ENCODE assay signal across 8 mouse cellular contexts in genomic region chr8:124859466-124859865, GRCm38 (mm10). TPM values are rescaled to one million over a fixed set of nuclear protein-coding genes. Genes with fewer than 3 reads are reported as not detected.
DNase-seq lines count a peak whose midpoint lies in the region; ATAC-seq and TF ChIP-seq lines count a peak whose summit lies in the region.

No protein-coding gene starts in this region.

- in situ Hi-C loops in CH12.LX (cut with MboI; ENCODE audit: low pct_ligation_motif_present, low pct_unique_long_range_greater_than_20kb, low sequenced_read_pairs): no loop called here

- dilution Hi-C loops in CH12.LX (cut with MboI; ENCODE audit: extremely low pct_ligation_motif_present, extremely low pct_unique_long_range_greater_than_20kb, low sequenced_read_pairs): no loop called here

- no peaks in the 10 kb centered on the region for H3K27me3 ChIP-seq in heart, embryonic 12.5 days (replicated peaks)
- no peaks in the 10 kb centered on the region for H3K27me3 ChIP-seq in CH12.LX (replicated peaks)
- H3K27me3 ChIP-seq in hindbrain, embryonic 16.5 days (replicated peaks; ENCODE audit: control insufficient read depth, insufficient read depth, low read length): no peaks in the 10 kb centered on the region

- peaks cover 10% of the 10 kb centered on the region; the same call in 1 of the 2 replicates for H3K9me3 ChIP-seq in heart, embryonic 12.5 days (replicated peaks)
- peaks cover 3% of the 10 kb centered on the region for H3K9me3 ChIP-seq in CH12.LX (replicated peaks; ENCODE audit: low read length)
- H3K9me3 ChIP-seq in hindbrain, embryonic 16.5 days (ENCODE audit: control insufficient read depth, low read length): peaks cover 14% of the 10 kb centered on the region

- peak; percentile 36 to 57; a peak in 3 of 4 replicates for TF ChIP-seq CTCF in CH12.LX (conservative IDR thresholded peaks at IDR 0.05 in 1 of 2, IDR thresholded peaks at IDR 0.05 in 1 of 2; ENCODE audit: low read depth in 2 of 2, low read length in 2 of 2)

- H3K4me2 ChIP-seq in heart, embryonic 12.5 days: no peak overlapping the region
- no peak overlapping the region for H3K4me2 ChIP-seq in CH12.LX (ENCODE audit: insufficient read depth, low read depth, poor library complexity, severe bottlenecking)
- H3K4me2 ChIP-seq in hindbrain, embryonic 16.5 days (ENCODE audit: low read length): no peak overlapping the region

- peak; percentile 13 for TF ChIP-seq RAD21 in CH12.LX (IDR thresholded peaks at IDR 0.05; ENCODE audit: low read depth, low read length)

- H3K36me3 ChIP-seq in heart, embryonic 12.5 days: peaks cover 65% of the 10 kb centered on the region
- H3K36me3 ChIP-seq in CH12.LX (replicated peaks in 1 of 2; ENCODE audit: control insufficient read depth in 1 of 2, insufficient read depth in 1 of 2, low read length in 1 of 2): peaks cover 46 to 68% of the 10 kb centered on the region in 2 experiments
- peaks cover 21% of the 10 kb centered on the region for H3K36me3 ChIP-seq in hindbrain, embryonic 16.5 days (ENCODE audit: control insufficient read depth, insufficient read depth, low read length)

- TF ChIP-seq EP300 in CH12.LX (IDR thresholded peaks at IDR 0.05; ENCODE audit: low read length): no peak

- no peak overlapping the region for H3K4me3 ChIP-seq in heart, embryonic 12.5 days
- H3K4me3 ChIP-seq in CH12.LX (replicated peaks in 1 of 3; ENCODE audit: low read depth in 2 of 3, low read length in 2 of 3, poor library complexity in 1 of 3): no peak overlapping the region
- H3K4me3 ChIP-seq in hindbrain, embryonic 16.5 days (ENCODE audit: low read length): no peak overlapping the region

- TF ChIP-seq POLR2A in CH12.LX (IDR thresholded peaks at IDR 0.05; ENCODE audit: low read depth, low read length): no peak

- peak overlapping the region; percentile 90; the same call in 1 of the 2 replicates for H3K27ac ChIP-seq in heart, embryonic 12.5 days (ENCODE audit: poor library complexity, severe bottlenecking)
- no peak overlapping the region for H3K27ac ChIP-seq in CH12.LX (ENCODE audit: insufficient read depth, low read depth)
- no peak overlapping the region for H3K27ac ChIP-seq in hindbrain, embryonic 16.5 days (ENCODE audit: low read depth, low read length)

- no peak for DNase-seq in heart, adult 9 months (ENCODE audit: low spot score in 2 of 2)
- peak; percentile 35 for DNase-seq in CH12.LX (ENCODE audit: extremely low read depth)
- DNase-seq in lung, postnatal 14 days: peak; percentile 29
- no peak for DNase-seq in layer of hippocampus, adult 9-10 months (ENCODE audit: low spot score)
- no peak for DNase-seq in adrenal gland, postnatal 4 days (ENCODE audit: low spot score in 2 of 2)

- H3K9ac ChIP-seq in heart, embryonic 12.5 days: no peak overlapping the region
- H3K9ac ChIP-seq in CH12.LX (ENCODE audit: insufficient read depth, low read depth): no peak overlapping the region
- no peak overlapping the region for H3K9ac ChIP-seq in hindbrain, embryonic 16.5 days (ENCODE audit: low read depth, low read length)

- H3K79me2 ChIP-seq in CH12.LX (replicated peaks; ENCODE audit: control insufficient read depth, extremely low read depth, insufficient read depth, poor library complexity, severe bottlenecking): peaks cover 51% of the 10 kb centered on the region

- H3K4me1 ChIP-seq in heart, embryonic 12.5 days (replicated peaks): peaks cover 48% of the 10 kb centered on the region
- peaks cover 0 to 29% of the 10 kb centered on the region in 2 experiments; a peak in 3 of 4 replicates for H3K4me1 ChIP-seq in CH12.LX (ENCODE audit: control insufficient read depth in 1 of 2, insufficient read depth in 2 of 2)
- H3K4me1 ChIP-seq in hindbrain, embryonic 16.5 days (ENCODE audit: control insufficient read depth, insufficient read depth, low read depth, low read length): peaks cover 8% of the 10 kb centered on the region

- ATAC-seq in heart, embryonic 12.5 days (ENCODE audit: insufficient number of reproducible peaks, low FRiP score): no peak
- peak; percentile 31 for ATAC-seq in activated CD4-positive, CD25-positive, alpha-beta regulatory T cell, adult 4 months
- no peak for ATAC-seq in hindbrain, embryonic 16.5 days

TF ChIP-seq in CH12.LX, 34 proteins besides CTCF, POLR2A, EP300 and RAD21:
- TF ChIP-seq SMC3 (IDR thresholded peaks at IDR 0.05; ENCODE audit: low read depth, low read length) (peak; percentile 32), SIN3A (IDR thresholded peaks at IDR 0.05; ENCODE audit: low read length) (no peak)

RNA-seq across cellular contexts. Expression of gene Gnpat, which starts 3.4 kb away (rescaled TPM):
- 109 and 116 TPM in 2 replicates for polyA plus RNA-seq in heart, embryonic 12.5 days (2016; fragmentation: Nextera tagmentation; extraction: Ambion mirVana)
- total RNA-seq in CH12.LX (2012; rRNA removed): 73.6 and 89.1 TPM in 2 replicates
- 52.5 and 62.3 TPM in 2 replicates for total RNA-seq in CH12.LX (2014; rRNA removed)
- 77.3 and 91.5 TPM in 2 replicates for polyA plus RNA-seq in CH12.LX (2012; ENCODE audit: insufficient read length, low read depth)
- polyA plus RNA-seq in activated CD4-positive, CD25-positive, alpha-beta regulatory T cell, adult 4 months (2017; shearing (Covaris generic)): 10 to 100 TPM; 36.5 TPM
- total RNA-seq in adrenal gland, postnatal 4 days (2021): 100 to 1,000 TPM; 105 to 106 TPM
- 73.8 and 79.9 TPM in 2 replicates for polyA plus RNA-seq in hindbrain, embryonic 16.5 days (2015; fragmentation: Nextera tagmentation; extraction: Ambion mirVana)

RNA-seq across cellular contexts. Expression of gene 2810004N23Rik, which starts 3.5 kb away (rescaled TPM):
- 57.1 and 59.4 TPM in 2 replicates for polyA plus RNA-seq in heart, embryonic 12.5 days (2016; fragmentation: Nextera tagmentation; extraction: Ambion mirVana)
- total RNA-seq in CH12.LX (2012; rRNA removed): 47.6 and 61.6 TPM in 2 replicates
- 45.1 and 51.4 TPM in 2 replicates for total RNA-seq in CH12.LX (2014; rRNA removed)
- 75.7 and 76.8 TPM in 2 replicates for polyA plus RNA-seq in CH12.LX (2012; ENCODE audit: insufficient read length, low read depth)
- 10 to 100 TPM; 28.2 to 28.7 TPM for polyA plus RNA-seq in activated CD4-positive, CD25-positive, alpha-beta regulatory T cell, adult 4 months (2017; shearing (Covaris generic))
- total RNA-seq in adrenal gland, postnatal 4 days (2021): 10 to 100 TPM; 37.8 to 38.9 TPM
- 21.5 and 25.5 TPM in 2 replicates for polyA plus RNA-seq in hindbrain, embryonic 16.5 days (2015; fragmentation: Nextera tagmentation; extraction: Ambion mirVana)

RNA-seq across cellular contexts. Expression of gene Exoc8, which starts 38.0 kb away (rescaled TPM):
- polyA plus RNA-seq in heart, embryonic 12.5 days (2016; fragmentation: Nextera tagmentation; extraction: Ambion mirVana): 10.1 and 10.3 TPM in 2 replicates
- total RNA-seq in CH12.LX (2012; rRNA removed): 11.2 and 13.6 TPM in 2 replicates
- total RNA-seq in CH12.LX (2014; rRNA removed): 9.4 and 10.7 TPM in 2 replicates
- polyA plus RNA-seq in CH12.LX (2012; ENCODE audit: insufficient read length, low read depth): 5.9 and 6.4 TPM in 2 replicates
- polyA plus RNA-seq in activated CD4-positive, CD25-positive, alpha-beta regulatory T cell, adult 4 months (2017; shearing (Covaris generic)): 1 to 10 TPM; 5.3 to 8.3 TPM
- total RNA-seq in adrenal gland, postnatal 4 days (2021): 10 to 100 TPM; 17.1 to 19.8 TPM
- polyA plus RNA-seq in hindbrain, embryonic 16.5 days (2015; fragmentation: Nextera tagmentation; extraction: Ambion mirVana): 11.7 and 14.8 TPM in 2 replicates

RNA-seq across cellular contexts. Expression of gene Sprtn, which starts 38.2 kb away (rescaled TPM):
- 10.4 and 10.9 TPM in 2 replicates for polyA plus RNA-seq in heart, embryonic 12.5 days (2016; fragmentation: Nextera tagmentation; extraction: Ambion mirVana)
- 16.0 and 18.2 TPM in 2 replicates for total RNA-seq in CH12.LX (2012; rRNA removed)
- total RNA-seq in CH12.LX (2014; rRNA removed): 19.2 and 23.0 TPM in 2 replicates
- 23.4 and 26.5 TPM in 2 replicates for polyA plus RNA-seq in CH12.LX (2012; ENCODE audit: insufficient read length, low read depth)
- polyA plus RNA-seq in activated CD4-positive, CD25-positive, alpha-beta regulatory T cell, adult 4 months (2017; shearing (Covaris generic)): 1 to 10 TPM; 6.6 to 8.4 TPM
- 10 to 100 TPM; 26.1 to 28.0 TPM for total RNA-seq in adrenal gland, postnatal 4 days (2021)
- polyA plus RNA-seq in hindbrain, embryonic 16.5 days (2015; fragmentation: Nextera tagmentation; extraction: Ambion mirVana): 5.9 and 8.1 TPM in 2 replicates

Comparison
In these comparisons a context has a peak if more than half of its experiments do, and no peak if none do; other contexts are left out.
1. DNase-seq: peak in CH12.LX (single experiment) and lung, postnatal 14 days (single experiment); none in heart, adult 9 months (0 of 2), layer of hippocampus, adult 9-10 months (single experiment) and adrenal gland, postnatal 4 days (0 of 2).